Mouse (Mus musculus): ENCODE data around the gene Gm5447. TPM values are rescaled to one million over a fixed set of nuclear protein-coding genes. Genes with fewer than 3 reads are reported as not detected.

Gene Gm5447
- under 1 TPM in 1 of 2 experiments, not detected in 1; 0.41 TPM for total RNA-seq (2023)

DNA sequence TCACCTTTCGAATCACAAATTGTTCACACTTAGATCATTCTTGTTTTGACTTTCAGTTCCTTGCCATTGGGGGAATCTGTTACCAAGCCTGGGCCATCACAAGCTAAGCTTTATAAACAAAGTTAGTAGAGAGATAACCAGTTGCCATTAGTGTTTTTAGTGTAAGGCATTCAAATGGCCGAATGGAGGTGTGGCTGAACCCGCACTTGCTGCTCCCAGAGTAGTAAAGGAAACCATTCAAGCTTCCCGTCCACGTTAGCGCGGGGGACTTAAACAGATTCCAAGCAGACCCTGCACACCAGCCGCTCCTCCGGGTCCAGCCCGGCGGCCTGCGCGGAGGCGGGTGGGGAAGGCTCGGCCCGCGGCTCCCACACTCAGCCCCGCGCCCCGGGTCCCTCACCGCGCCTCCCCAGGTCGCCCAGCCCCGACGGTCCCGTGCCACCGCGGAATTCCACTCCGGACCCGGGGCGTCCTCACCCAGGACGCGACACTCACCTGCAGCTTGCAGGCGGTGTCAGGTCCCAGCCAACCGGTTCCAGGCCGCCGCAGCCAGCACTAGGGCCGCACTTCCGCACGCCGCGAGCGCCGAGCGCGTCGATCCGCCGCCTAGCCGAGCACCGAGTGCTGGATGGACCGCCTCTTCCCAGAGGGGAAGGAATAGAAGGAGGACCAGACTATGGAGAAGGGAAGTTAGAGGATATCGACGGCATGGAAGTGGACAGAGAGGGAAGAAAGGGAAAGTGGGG is at the start of gene Gm5447, which contains the start of gene Exoc2:
Gm5447 (plus strand) TSS at position 704 of the 746 bp plus-strand sequence.
Exoc2 (minus strand) TSS at position 593 of the 746 bp plus-strand sequence.

DNA sequence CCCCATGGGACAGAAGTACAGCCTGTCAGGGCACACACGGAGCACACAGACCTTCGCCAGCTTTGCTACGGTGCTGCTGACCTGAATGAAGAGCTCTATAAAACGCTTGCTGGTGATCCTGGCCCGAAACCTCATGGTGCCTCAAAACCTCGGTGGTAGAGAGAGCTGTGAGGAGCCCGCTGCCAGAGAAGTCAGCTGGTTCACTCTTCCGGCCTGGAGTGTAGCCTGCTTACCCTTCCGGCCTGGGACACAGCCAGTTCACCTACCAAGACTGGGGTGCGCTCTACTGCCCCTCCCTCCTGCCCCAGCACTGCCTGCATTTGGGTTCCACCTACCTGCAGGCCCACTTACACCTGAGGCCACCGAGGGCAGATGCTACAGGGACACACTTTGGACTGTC is 26.5 kb upstream of the Gm5447 start, which contains the start of gene Hus1b:
Hus1b (minus strand) TSS at position 220 of the 400 bp plus-strand sequence.

Other genes starting within 250 kb of the Gm5447 start
- 10 to 100 TPM; 13.9 to 16.6 TPM for gene Irf4, start 225.0 kb upstream of the Gm5447 start, total RNA-seq (2023)
- 1 to 10 TPM; 3.1 to 3.9 TPM for gene Hus1b, start 26.4 kb upstream of the Gm5447 start, total RNA-seq (2023)
- gene Exoc2, start 111 bp upstream of the Gm5447 start, total RNA-seq (2023): 10 to 100 TPM; 70.8 to 77.2 TPM

All from T-cell, adult 66 days (primary cell).